Mouse (Mus musculus) kidney, postnatal 25 days (tissue): ENCODE results near the gene Chrnb1.
A peak's percentile ranks its signal among the peaks of the same experiment; 100 is the strongest.

Source experiments
- DNase-seq, 2 experiments: peaks; one replicate each; pipeline ENCODE4 v3.0.0; 2021; ENCODE audit warnings: mixed read lengths in 2 of 2

Gene Chrnb1

DNA sequence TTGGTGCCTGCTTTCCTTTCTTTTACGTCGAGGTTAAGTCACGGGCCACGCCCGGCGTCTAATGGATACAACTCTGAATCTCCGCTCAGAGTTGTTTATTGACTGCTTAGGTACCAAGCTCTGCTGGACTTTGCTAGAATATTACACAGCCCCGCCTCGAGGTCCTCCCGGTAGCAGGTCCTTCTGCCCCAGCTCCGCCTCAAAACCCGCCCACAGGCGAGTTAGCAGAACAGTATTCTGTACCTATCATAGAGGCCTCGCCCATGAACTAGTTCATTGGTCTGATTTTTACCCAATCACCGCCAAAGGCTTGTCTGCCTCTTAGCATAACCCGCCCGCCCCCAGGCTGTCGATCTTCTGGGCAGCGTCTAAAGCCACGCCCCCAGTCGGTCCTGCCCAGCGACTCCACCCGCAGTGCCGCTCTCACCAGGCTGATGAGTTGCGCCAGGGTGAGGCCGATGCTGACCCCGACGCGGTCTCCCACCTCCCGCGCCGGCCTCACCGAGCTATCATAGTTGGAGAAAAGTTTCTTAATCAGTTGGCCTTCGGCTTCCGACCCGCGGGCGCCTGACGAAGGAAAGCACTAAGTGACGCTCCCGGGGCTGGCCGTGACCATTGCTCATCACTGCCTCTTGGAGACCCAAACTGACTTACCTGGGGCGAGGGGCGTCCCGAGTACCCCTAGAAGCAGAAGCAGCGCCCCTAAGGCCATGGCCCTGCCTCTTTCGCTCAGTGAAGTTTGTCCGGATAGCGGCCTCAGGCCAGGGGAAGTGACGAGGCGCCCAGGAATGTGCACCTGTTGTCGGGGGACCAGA, at the start of gene Chrnb1:
TSS of gene Chrnb1 (minus strand) at position 776 of the 815 bp plus-strand sequence.
- peak; percentile 98 to 99 for DNase-seq

DNA sequence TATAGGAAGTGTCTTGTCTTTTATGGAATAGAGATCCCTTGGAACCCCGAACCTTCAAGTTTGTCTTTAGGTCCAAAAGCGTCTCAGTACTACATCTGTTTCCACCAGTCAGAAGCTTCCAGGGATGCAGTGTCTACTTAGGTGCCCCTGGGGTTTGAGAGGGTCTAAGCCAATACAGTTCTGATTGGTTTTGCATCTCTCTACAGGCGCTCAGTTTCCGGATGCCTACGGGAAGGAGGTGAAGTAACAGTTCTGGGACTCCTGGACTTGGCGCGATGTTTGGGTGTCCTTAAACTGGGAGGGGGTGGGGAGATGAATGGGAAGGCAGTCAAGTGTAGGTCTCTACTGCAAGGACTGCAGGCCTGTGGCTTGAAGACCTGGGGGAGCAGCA, 43.0 kb upstream of the Chrnb1 start:
- peak in 1 of 2 experiments; percentile 60 for DNase-seq

- DNase-seq = peak; percentile 98
These were observed 42.4 kb upstream of the Chrnb1 start, which contains the start of gene Tmem256 for GRCm38 (mm10) chr11:69837952-69838713. TSS of gene Tmem256 (plus strand) at chr11:69838514.

GRCm38 (mm10) chr11:69837604-69837951, 41.8 kb upstream of the Chrnb1 start, which contains the start of gene Nlgn2:
TSS of gene Nlgn2 (minus strand) at chr11:69837784.
- no peak for DNase-seq

- DNase-seq = peak; percentile 17 to 55
These were observed 41.2 kb upstream of the Chrnb1 start for GRCm38 (mm10) chr11:69836703-69837576.

- DNase-seq = no peak
These were observed 40.2 kb upstream of the Chrnb1 start for GRCm38 (mm10) chr11:69835966-69836335.

DNA sequence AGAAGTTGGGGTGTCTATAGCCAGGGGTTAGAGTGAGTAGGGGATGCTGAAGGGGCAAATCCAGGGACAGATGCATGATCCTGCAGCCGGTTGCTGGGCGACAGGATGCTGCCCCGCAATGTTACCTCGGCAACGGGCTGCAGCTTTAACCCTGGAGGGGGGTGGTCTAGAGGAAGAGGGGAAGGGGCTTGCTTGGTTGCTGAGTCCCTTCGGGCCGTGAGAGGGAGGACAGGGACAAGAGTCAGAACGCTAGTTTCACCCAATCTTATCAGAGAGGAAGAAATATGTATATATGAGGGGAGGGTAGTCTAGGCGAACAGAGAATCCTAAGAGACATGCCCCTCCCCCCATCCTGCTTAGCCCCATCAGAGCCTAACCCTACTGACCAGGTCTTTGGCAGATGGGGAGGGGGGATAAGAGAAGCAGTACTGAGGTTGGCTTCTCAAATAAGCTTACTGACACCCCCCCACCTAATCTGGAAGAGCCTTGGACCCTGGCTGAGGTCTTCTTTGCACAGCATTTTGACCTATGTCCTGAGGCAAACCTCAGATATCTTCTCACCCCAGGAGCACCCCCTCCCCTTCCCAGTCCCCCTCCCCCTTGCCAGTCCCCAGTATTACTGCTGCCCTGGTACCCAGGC, 39.7 kb upstream of the Chrnb1 start:
- DNase-seq = no peak

GRCm38 (mm10) chr11:69834001-69834549, 38.3 kb upstream of the Chrnb1 start:
- peak; percentile 30 to 65 for DNase-seq

- DNase-seq = no peak
These were observed 37.8 kb upstream of the Chrnb1 start for GRCm38 (mm10) chr11:69833554-69833953.

DNA sequence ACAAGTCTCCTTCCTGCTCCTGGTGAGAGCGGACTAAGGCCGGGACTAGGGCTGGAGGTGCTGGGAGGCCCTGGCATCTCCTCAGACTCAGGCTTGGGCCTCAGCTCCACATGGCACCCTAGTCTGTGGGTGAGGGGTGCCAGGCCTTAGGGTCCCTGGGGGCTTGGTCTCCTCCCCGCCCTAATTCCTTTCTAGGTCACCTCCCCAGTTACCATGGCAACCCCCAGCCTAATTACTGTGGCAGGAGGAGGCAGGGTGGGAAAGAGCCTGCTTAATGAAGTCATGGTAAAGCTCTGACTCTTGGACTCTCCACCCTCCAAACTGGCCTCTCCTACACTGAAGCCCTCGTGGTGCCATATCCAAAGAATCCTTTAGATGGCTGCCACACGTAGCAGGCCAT, 33.1 kb upstream of the Chrnb1 start:
- no peak for DNase-seq

DNA sequence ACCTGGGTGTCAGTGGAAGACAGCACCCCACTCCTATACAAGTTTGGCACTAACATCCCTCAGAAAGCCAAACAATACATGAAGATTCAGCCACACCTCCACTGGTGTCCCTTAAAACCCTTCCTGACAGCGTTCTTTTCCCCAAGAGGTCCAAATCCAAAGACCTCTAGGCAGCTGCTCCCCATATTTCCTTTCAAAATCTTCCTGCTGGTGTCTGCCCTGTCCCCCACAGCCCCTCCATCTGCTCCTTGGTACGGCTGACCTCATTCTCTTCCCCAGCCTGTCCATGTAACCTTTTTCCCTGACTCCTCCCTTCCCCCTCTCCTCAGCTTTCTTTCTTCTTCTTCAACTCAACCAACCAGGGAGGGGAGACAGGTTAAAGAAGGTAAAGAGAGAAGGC, 27.7 kb upstream of the Chrnb1 start:
- DNase-seq = no peak

- no peak for DNase-seq
These were observed 26.3 kb upstream of the Chrnb1 start, which contains the start of gene Spem1 for GRCm38 (mm10) chr11:69822080-69822479. TSS of gene Spem1 (minus strand) at chr11:69822180.

- DNase-seq = no peak
These were observed 23.1 kb upstream of the Chrnb1 start for GRCm38 (mm10) chr11:69818871-69819270.

GRCm38 (mm10) chr11:69818365-69818764, 22.6 kb upstream of the Chrnb1 start, which contains the start of gene Spem2:
TSS of gene Spem2 (minus strand) at chr11:69818465.
- DNase-seq = no peak

GRCm38 (mm10) chr11:69816520-69816919, 20.8 kb upstream of the Chrnb1 start:
- no peak for DNase-seq

DNA sequence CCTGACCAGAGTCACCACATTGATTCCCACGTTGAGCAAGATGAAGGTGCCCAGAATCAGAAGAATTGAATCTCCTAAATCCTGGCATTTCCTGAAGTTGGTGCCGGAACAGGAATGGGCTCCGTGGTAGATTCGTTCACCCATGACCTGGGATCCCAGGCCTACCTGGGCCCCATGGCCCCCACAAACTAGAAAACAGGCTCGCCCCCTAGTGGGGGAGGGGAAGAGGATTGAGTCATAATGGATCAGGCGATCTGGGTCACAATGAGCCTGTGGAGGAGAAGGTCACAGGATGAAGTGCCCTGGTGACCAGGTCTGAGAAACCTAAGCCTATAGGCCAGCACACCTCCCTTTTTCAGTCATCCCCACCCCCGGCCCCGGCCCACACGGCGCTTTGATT, 19.4 kb upstream of the Chrnb1 start, which contains the start of gene Gm39566:
TSS of gene Gm39566 (minus strand) at position 144 of the 400 bp plus-strand sequence.
- DNase-seq = no peak

- no peak for DNase-seq
These were observed 14.5 kb upstream of the Chrnb1 start for GRCm38 (mm10) chr11:69810280-69810679.

- no peak for DNase-seq
These were observed 11.9 kb upstream of the Chrnb1 start for GRCm38 (mm10) chr11:69807641-69808040.

DNA sequence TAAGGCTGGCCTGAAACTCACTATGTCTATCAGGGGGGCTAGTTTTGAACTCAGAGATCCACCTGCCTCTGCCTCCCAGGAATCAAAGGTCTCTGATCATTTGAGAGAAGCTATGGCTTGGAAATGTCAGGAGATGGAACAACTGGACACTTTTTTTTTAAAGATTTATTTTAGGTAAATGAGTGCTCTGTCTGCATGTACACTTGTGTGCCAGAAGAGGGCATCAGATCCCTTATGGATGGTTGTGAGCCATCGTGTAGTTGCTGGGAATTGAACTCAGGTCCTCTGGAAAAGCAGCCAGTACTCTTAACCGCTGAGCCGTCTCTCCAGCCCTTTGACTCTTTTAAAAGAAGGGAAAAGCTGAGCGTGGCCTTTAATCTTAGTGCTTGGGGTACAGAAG, 10.6 kb upstream of the Chrnb1 start:
- no peak for DNase-seq

GRCm38 (mm10) chr11:69804972-69805909, 9.5 kb upstream of the Chrnb1 start, which contains the start of gene Tmem102:
TSS of gene Tmem102 (minus strand) at chr11:69805624.
- DNase-seq = peak; percentile 81 to 93

- peak; percentile 68 to 71 for DNase-seq
These were observed 8.9 kb upstream of the Chrnb1 start for GRCm38 (mm10) chr11:69804652-69804940.
